Mouse (Mus musculus): ENCODE measurements around the gene Cfap221.

The Cfap221 gene

GRCm38 (mm10) chr1:119996798-119997581 is at the start of gene Cfap221:
Gene Cfap221 (minus strand): TSS chr1:119997234.
- in situ Hi-C loops (cut with MboI) = no loop called here

GRCm38 (mm10) chr1:120044584-120044983 is 47.5 kb upstream of the Cfap221 start:
- in situ Hi-C loops (cut with MboI) = no loop called here

- in situ Hi-C loops (cut with MboI) = no loop called here
Observed at GRCm38 (mm10) chr1:120042421-120042820, 45.4 kb upstream of the Cfap221 start.

- in situ Hi-C loops (cut with MboI) = no loop called here
Observed at GRCm38 (mm10) chr1:120038594-120038993, 41.6 kb upstream of the Cfap221 start.

GRCm38 (mm10) chr1:120037021-120037683 is 40.1 kb upstream of the Cfap221 start:
- in situ Hi-C loops (cut with MboI) = no loop called here

- in situ Hi-C loops (cut with MboI) = no loop called here
Observed at GRCm38 (mm10) chr1:120035456-120036034, 38.5 kb upstream of the Cfap221 start.

- in situ Hi-C loops (cut with MboI) = no loop called here
Observed at GRCm38 (mm10) chr1:120034793-120035192, 37.8 kb upstream of the Cfap221 start.

GRCm38 (mm10) chr1:120033469-120033854 is 36.4 kb upstream of the Cfap221 start:
- in situ Hi-C loops (cut with MboI) = no loop called here

GRCm38 (mm10) chr1:120032804-120033468 is 35.9 kb upstream of the Cfap221 start:
- in situ Hi-C loops (cut with MboI) = no loop called here

- in situ Hi-C loops (cut with MboI) = no loop called here
Observed at GRCm38 (mm10) chr1:120030474-120030873, 33.4 kb upstream of the Cfap221 start.

GRCm38 (mm10) chr1:120027693-120028092 is 30.7 kb upstream of the Cfap221 start:
- in situ Hi-C loops (cut with MboI) = no loop called here

GRCm38 (mm10) chr1:120025050-120025439 is 28.0 kb upstream of the Cfap221 start:
- in situ Hi-C loops (cut with MboI) = no loop called here

GRCm38 (mm10) chr1:120024331-120025049 is 27.5 kb upstream of the Cfap221 start:
- in situ Hi-C loops (cut with MboI) = no loop called here

- in situ Hi-C loops (cut with MboI) = no loop called here
Observed at GRCm38 (mm10) chr1:120021951-120022350, 24.9 kb upstream of the Cfap221 start.

GRCm38 (mm10) chr1:120020322-120020897 is 23.4 kb upstream of the Cfap221 start:
- in situ Hi-C loops (cut with MboI) = no loop called here

- in situ Hi-C loops (cut with MboI) = no loop called here
Observed at GRCm38 (mm10) chr1:120019428-120019827, 22.4 kb upstream of the Cfap221 start.

- in situ Hi-C loops (cut with MboI) = no loop called here
Observed at GRCm38 (mm10) chr1:120018900-120019299, 21.9 kb upstream of the Cfap221 start.

GRCm38 (mm10) chr1:120016240-120016639 is 19.2 kb upstream of the Cfap221 start:
- in situ Hi-C loops (cut with MboI) = no loop called here

- in situ Hi-C loops (cut with MboI) = no loop called here
Observed at GRCm38 (mm10) chr1:120013111-120013510, 16.1 kb upstream of the Cfap221 start.

GRCm38 (mm10) chr1:120012638-120013037 is 15.6 kb upstream of the Cfap221 start:
- in situ Hi-C loops (cut with MboI) = no loop called here

GRCm38 (mm10) chr1:120007851-120008588 is 11.0 kb upstream of the Cfap221 start:
- in situ Hi-C loops (cut with MboI) = no loop called here
